Mouse (Mus musculus): ENCODE measurements around the gene Rln3. TPM values are rescaled to one million over a fixed set of nuclear protein-coding genes. Genes with fewer than 3 reads are reported as not detected.
A peak's percentile ranks its signal among the peaks of the same experiment; 100 is the strongest.

Rln3 gene
- polyA plus RNA-seq, 1 experiment: not detected

DNA sequence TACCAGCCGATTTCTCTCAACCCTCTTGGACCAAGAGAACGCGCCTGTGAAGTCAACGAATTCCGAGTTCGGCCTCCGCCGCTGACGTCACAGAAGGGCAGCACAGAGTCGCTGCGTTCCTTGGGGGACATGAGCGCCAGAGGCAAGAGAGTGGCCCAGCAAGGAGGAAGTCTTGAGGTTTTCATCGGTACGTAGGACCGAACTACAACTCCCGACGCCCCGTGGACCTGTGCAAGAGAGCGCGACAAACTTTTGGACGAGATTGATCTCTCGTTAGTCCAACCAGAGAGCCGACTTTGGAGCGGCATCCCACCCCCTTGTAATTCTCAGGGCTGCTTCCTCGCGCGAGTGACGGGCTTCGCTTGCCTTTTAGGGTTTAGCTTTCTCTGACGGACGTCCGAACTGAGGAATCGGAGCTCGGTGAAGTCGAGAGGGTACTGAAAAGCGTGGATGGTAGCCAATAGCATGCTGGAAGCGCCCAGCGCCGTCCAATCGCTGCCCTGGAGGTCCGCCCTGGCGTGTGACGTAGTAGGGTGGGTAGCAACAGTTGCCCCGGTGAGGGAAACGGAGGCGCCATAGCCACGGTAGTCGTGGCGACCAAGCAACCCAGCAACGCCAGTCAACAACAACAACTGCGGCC is 21.6 kb upstream of the Rln3 start, which contains the start of gene Rfx1:
Gene Rfx1, plus strand, starts transcription at position 544 of the 640 bp plus-strand sequence.
- no peak for TF ChIP-seq MAX (IDR thresholded peaks at IDR 0.05)
- TF ChIP-seq USF1 (IDR thresholded peaks at IDR 0.05; ENCODE audit: low read depth): no peak
- TF ChIP-seq MYOG (IDR thresholded peaks at IDR 0.05; ENCODE audit: control insufficient read depth, extremely low read depth, insufficient read length): no peak
- no peak for TF ChIP-seq MYOD1 (IDR thresholded peaks at IDR 0.05; ENCODE audit: control insufficient read depth, insufficient read length, low read depth)
- no peak for TF ChIP-seq FOSL1 (IDR thresholded peaks at IDR 0.05; ENCODE audit: insufficient read depth, low read length, poor library complexity, severe bottlenecking)
- TF ChIP-seq CEBPB (IDR thresholded peaks at IDR 0.05; ENCODE audit: low read depth): no peak
- no peak for TF ChIP-seq CTCF (IDR thresholded peaks at IDR 0.05; ENCODE audit: control insufficient read depth, insufficient read depth, insufficient read length)
- H3K4me3 ChIP-seq (ENCODE audit: insufficient read depth, poor library complexity, severe bottlenecking): peak within 1 kb of the TSS; percentile 63
- H3K79me3 ChIP-seq (ENCODE audit: low read depth): peaks cover 27% of the 10 kb centered on the region
- no peaks in the 10 kb centered on the region for H3K36me3 ChIP-seq (ENCODE audit: control insufficient read depth, insufficient read depth)
- peaks cover 41% of the 10 kb centered on the region for H3K79me2 ChIP-seq (ENCODE audit: control insufficient read depth, insufficient read depth)
- peak within 1 kb of the TSS; percentile 72 for H3ac ChIP-seq (ENCODE audit: control insufficient read depth, insufficient read length, low read depth)
- H3K27me3 ChIP-seq (ENCODE audit: control insufficient read depth, insufficient read depth, insufficient read length): no peaks in the 10 kb centered on the region

DNA sequence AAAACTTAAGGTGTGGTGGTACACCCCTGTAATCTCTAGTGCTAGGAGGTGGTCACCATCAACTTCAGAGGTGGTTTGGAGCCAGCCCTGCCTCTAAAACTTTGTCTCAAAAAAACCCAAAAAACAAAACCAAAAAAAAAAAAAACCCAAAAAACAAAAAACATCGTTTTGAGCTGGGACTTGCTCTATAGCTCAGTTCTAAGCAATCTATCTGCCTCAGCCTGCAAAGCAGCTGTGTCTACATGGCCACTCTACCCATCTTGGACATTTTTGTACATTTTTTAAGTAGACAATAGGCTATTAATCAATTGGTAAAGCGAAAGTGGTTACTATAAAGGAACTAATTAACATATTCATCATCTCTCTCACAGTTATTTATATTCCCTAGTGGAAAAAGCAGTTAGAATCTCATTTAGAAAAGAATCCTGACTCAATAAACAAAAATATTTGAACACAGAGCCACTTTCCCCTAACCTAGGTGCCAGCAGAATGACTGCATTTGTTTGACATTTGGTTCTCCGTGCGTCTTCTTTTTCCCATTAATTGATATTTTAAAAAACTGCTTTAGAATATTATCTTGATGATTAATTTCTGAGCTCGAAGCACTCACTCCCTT is 20.8 kb upstream of the Rln3 start:
- peaks cover 22% of the 10 kb centered on the region for H3K79me3 ChIP-seq (ENCODE audit: low read depth)
- no peaks in the 10 kb centered on the region for H3K27me3 ChIP-seq (ENCODE audit: control insufficient read depth, insufficient read depth, insufficient read length)
- H3K79me2 ChIP-seq (ENCODE audit: control insufficient read depth, insufficient read depth): peaks cover 33% of the 10 kb centered on the region
- no peak for TF ChIP-seq CEBPB (IDR thresholded peaks at IDR 0.05; ENCODE audit: low read depth)
- TF ChIP-seq MAX (IDR thresholded peaks at IDR 0.05): no peak
- no peak for TF ChIP-seq MYOG (IDR thresholded peaks at IDR 0.05; ENCODE audit: control insufficient read depth, extremely low read depth, insufficient read length)
- no peak for TF ChIP-seq CTCF (IDR thresholded peaks at IDR 0.05; ENCODE audit: control insufficient read depth, insufficient read depth, insufficient read length)
- TF ChIP-seq FOSL1 (IDR thresholded peaks at IDR 0.05; ENCODE audit: insufficient read depth, low read length, poor library complexity, severe bottlenecking): no peak
- no peak for TF ChIP-seq USF1 (IDR thresholded peaks at IDR 0.05; ENCODE audit: low read depth)
- no peak for TF ChIP-seq MYOD1 (IDR thresholded peaks at IDR 0.05; ENCODE audit: control insufficient read depth, insufficient read length, low read depth)
- peak overlapping the region; percentile 55 for H3K4me3 ChIP-seq (ENCODE audit: insufficient read depth, poor library complexity, severe bottlenecking)
- no peaks in the 10 kb centered on the region for H3K36me3 ChIP-seq (ENCODE audit: control insufficient read depth, insufficient read depth)
- H3ac ChIP-seq (ENCODE audit: control insufficient read depth, insufficient read length, low read depth): peak overlapping the region; percentile 62

DNA sequence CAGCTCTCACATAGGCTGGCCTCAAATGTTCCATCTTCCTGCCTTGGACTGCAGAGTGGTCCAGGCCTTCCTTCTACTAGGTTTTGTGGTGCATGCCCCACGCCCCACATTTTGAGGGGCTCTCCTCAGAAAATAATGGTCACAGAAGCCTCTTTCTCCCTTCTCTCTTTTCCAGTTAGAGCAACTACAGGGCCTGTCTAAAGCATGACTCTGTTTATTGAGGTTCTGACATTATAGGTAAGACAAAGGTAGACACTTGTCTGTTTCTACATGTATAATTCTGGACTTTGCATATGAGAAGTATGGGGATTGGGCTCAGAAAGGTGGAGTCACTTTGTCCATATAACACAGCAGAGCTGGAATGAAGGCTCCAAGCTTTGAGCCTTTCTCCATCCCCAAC is 20.2 kb upstream of the Rln3 start, which contains the start of gene Gm10643:
Gene Gm10643, minus strand, starts transcription at position 101 of the 400 bp plus-strand sequence.
- peak within 1 kb of the TSS; percentile 55 for H3K4me3 ChIP-seq (ENCODE audit: insufficient read depth, poor library complexity, severe bottlenecking)
- peak within 1 kb of the TSS; percentile 62 for H3ac ChIP-seq (ENCODE audit: control insufficient read depth, insufficient read length, low read depth)
- H3K36me3 ChIP-seq (ENCODE audit: control insufficient read depth, insufficient read depth): no peaks in the 10 kb centered on the region
- H3K27me3 ChIP-seq (ENCODE audit: control insufficient read depth, insufficient read depth, insufficient read length): no peaks in the 10 kb centered on the region
- peaks cover 28% of the 10 kb centered on the region for H3K79me2 ChIP-seq (ENCODE audit: control insufficient read depth, insufficient read depth)
- no peak for TF ChIP-seq MYOD1 (IDR thresholded peaks at IDR 0.05; ENCODE audit: control insufficient read depth, insufficient read length, low read depth)
- no peak for TF ChIP-seq MAX (IDR thresholded peaks at IDR 0.05)
- no peak for TF ChIP-seq CTCF (IDR thresholded peaks at IDR 0.05; ENCODE audit: control insufficient read depth, insufficient read depth, insufficient read length)
- no peak for TF ChIP-seq MYOG (IDR thresholded peaks at IDR 0.05; ENCODE audit: control insufficient read depth, extremely low read depth, insufficient read length)
- TF ChIP-seq FOSL1 (IDR thresholded peaks at IDR 0.05; ENCODE audit: insufficient read depth, low read length, poor library complexity, severe bottlenecking): no peak
- TF ChIP-seq CEBPB (IDR thresholded peaks at IDR 0.05; ENCODE audit: low read depth): no peak
- no peak for TF ChIP-seq USF1 (IDR thresholded peaks at IDR 0.05; ENCODE audit: low read depth)
- peaks cover 22% of the 10 kb centered on the region for H3K79me3 ChIP-seq (ENCODE audit: low read depth)

DNA sequence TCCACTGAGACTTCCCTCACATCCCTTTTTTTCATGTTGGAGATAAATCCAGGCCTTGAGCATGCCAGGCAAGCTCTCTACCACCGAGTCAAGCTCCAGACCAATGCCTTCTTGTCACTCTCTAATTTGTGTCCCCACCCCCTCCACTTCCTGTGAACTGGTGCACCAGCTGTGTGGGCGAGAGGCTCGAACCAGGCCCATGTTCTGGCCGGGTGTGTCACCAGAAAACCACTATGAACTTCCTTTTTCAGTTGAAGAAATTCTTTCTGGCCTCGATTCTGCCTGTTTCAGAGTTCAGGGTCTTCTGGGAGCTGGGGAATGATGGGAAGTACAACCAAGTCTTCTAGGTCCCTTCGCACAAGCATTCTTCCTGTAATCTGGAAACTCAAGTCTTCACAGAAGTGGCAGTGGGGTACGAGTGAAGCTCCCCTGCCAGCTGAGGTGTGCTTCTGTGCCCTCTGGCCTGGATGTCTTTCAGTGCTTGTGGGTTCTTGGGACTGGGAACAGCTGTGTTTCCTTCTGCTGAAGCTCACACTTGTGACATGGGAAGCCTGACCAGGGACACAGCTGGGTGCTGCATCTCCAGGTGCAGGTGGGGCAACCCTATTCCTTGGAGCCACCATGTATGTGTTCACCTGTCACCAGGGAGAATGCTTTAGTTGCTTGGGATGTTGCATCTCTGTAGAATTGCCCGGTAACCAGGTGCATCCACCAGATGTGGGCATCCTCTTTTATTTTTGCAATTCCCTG is 19.2 kb upstream of the Rln3 start:
- no peaks in the 10 kb centered on the region for H3K36me3 ChIP-seq (ENCODE audit: control insufficient read depth, insufficient read depth)
- TF ChIP-seq MYOG (IDR thresholded peaks at IDR 0.05; ENCODE audit: control insufficient read depth, extremely low read depth, insufficient read length): no peak
- no peak for TF ChIP-seq USF1 (IDR thresholded peaks at IDR 0.05; ENCODE audit: low read depth)
- TF ChIP-seq CEBPB (IDR thresholded peaks at IDR 0.05; ENCODE audit: low read depth): no peak
- TF ChIP-seq FOSL1 (IDR thresholded peaks at IDR 0.05; ENCODE audit: insufficient read depth, low read length, poor library complexity, severe bottlenecking): no peak
- no peak for TF ChIP-seq CTCF (IDR thresholded peaks at IDR 0.05; ENCODE audit: control insufficient read depth, insufficient read depth, insufficient read length)
- TF ChIP-seq MAX (IDR thresholded peaks at IDR 0.05): no peak
- TF ChIP-seq MYOD1 (IDR thresholded peaks at IDR 0.05; ENCODE audit: control insufficient read depth, insufficient read length, low read depth): no peak
- H3K4me3 ChIP-seq (ENCODE audit: insufficient read depth, poor library complexity, severe bottlenecking): no peak overlapping the region
- no peak overlapping the region for H3ac ChIP-seq (ENCODE audit: control insufficient read depth, insufficient read length, low read depth)
- H3K27me3 ChIP-seq (ENCODE audit: control insufficient read depth, insufficient read depth, insufficient read length): no peaks in the 10 kb centered on the region
- peaks cover 13% of the 10 kb centered on the region for H3K79me3 ChIP-seq (ENCODE audit: low read depth)
- H3K79me2 ChIP-seq (ENCODE audit: control insufficient read depth, insufficient read depth): peaks cover 18% of the 10 kb centered on the region

DNA sequence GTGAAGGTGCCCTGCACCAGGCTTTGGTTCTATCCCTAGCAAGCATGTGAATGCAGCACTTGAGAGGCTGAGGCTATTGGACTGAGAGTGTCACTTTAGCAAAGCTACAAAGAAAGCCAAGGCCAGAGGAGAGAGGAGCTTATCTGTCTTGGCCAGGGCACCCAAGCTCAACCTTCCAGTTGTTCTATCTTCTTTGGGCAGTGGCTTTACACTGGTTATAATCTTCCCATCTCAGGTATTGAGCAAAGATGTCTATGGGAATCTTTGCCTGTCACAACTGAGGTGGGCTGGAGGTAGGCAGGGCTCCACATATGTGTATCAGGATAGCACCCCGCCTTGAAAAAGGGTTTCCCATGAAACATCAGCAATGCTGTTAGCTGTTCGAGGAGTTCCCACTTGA is 15.4 kb upstream of the Rln3 start:
- no peaks in the 10 kb centered on the region for H3K79me3 ChIP-seq (ENCODE audit: low read depth)
- no peaks in the 10 kb centered on the region for H3K79me2 ChIP-seq (ENCODE audit: control insufficient read depth, insufficient read depth)
- TF ChIP-seq MYOD1 (IDR thresholded peaks at IDR 0.05; ENCODE audit: control insufficient read depth, insufficient read length, low read depth): no peak
- TF ChIP-seq FOSL1 (IDR thresholded peaks at IDR 0.05; ENCODE audit: insufficient read depth, low read length, poor library complexity, severe bottlenecking): no peak
- no peak for TF ChIP-seq USF1 (IDR thresholded peaks at IDR 0.05; ENCODE audit: low read depth)
- TF ChIP-seq MAX (IDR thresholded peaks at IDR 0.05): no peak
- no peak for TF ChIP-seq CEBPB (IDR thresholded peaks at IDR 0.05; ENCODE audit: low read depth)
- TF ChIP-seq CTCF (IDR thresholded peaks at IDR 0.05; ENCODE audit: control insufficient read depth, insufficient read depth, insufficient read length): no peak
- TF ChIP-seq MYOG (IDR thresholded peaks at IDR 0.05; ENCODE audit: control insufficient read depth, extremely low read depth, insufficient read length): no peak
- no peak overlapping the region for H3K4me3 ChIP-seq (ENCODE audit: insufficient read depth, poor library complexity, severe bottlenecking)
- H3K27me3 ChIP-seq (ENCODE audit: control insufficient read depth, insufficient read depth, insufficient read length): no peaks in the 10 kb centered on the region
- H3ac ChIP-seq (ENCODE audit: control insufficient read depth, insufficient read length, low read depth): no peak overlapping the region
- H3K36me3 ChIP-seq (ENCODE audit: control insufficient read depth, insufficient read depth): no peaks in the 10 kb centered on the region

Measured in C2C12 (cell line).